9 mouse cellular contexts compared by ENCODE assay signal in genomic region chr11:88558731-88559130, GRCm38 (mm10).
DNase-seq lines count a peak whose midpoint lies in the region; ATAC-seq and TF ChIP-seq lines count a peak whose summit lies in the region.
"Had no signal": no experiment of that assay in that cellular context is flagged by ENCODE, and none has a peak within 500 bp of the region (broad histone marks: within the 10 kb centered on the region; RNA-seq: fewer than 3 reads in every experiment).

No protein-coding gene starts in this region.

- H3K36me3 ChIP-seq in forebrain, embryonic 10.5 days (replicated peaks), result peaks cover 40% of the 10 kb centered on the region
- no peaks in the 10 kb centered on the region for H3K36me3 ChIP-seq in forebrain, embryonic 13.5 days (ENCODE audit: poor library complexity, severe bottlenecking)

- ATAC-seq in forebrain, embryonic 13.5 days, result no peak
- ATAC-seq: intestine, embryonic 16.5 days had no signal

- H3K27me3 ChIP-seq in forebrain, embryonic 10.5 days (ENCODE audit: poor library complexity, severe bottlenecking), result no peaks in the 10 kb centered on the region
- H3K27me3 ChIP-seq in forebrain, embryonic 13.5 days, result no peaks in the 10 kb centered on the region

- no peak for TF ChIP-seq CTCF in layer of hippocampus, adult 2 months (conservative IDR thresholded peaks at IDR 0.05)

- DNase-seq in forebrain, embryonic 10.5 days (ENCODE audit: extremely low spot score, low spot score), result no peak
- no peak for DNase-seq in layer of hippocampus, adult 2 months (ENCODE audit: low spot score in 2 of 2)
- DNase-seq in layer of hippocampus, adult 9-11 months, result no peak
- DNase-seq in adrenal gland, postnatal 14 days, result peak; percentile 65
- DNase-seq in kidney, postnatal 36 days, result peak; percentile 54 to 71
- no peak for DNase-seq in right cerebral cortex, postnatal 25 days
- DNase-seq in urinary bladder, postnatal 10 days (ENCODE audit: low spot score), result no peak

- WGBS in forebrain, embryonic 10.5 days, result 81% methylated on average over 4 of the region's 4 CpGs
- WGBS in forebrain, embryonic 13.5 days, result 86% methylated on average over 4 of the region's 4 CpGs

- H3K9ac ChIP-seq in forebrain, embryonic 13.5 days, result no peak overlapping the region

- H3K4me2 ChIP-seq in forebrain, embryonic 13.5 days, result no peak overlapping the region

- H3K27ac ChIP-seq in forebrain, embryonic 10.5 days, result peak overlapping the region; percentile 32
- no peak overlapping the region for H3K27ac ChIP-seq in forebrain, embryonic 13.5 days
- H3K27ac ChIP-seq in layer of hippocampus, adult 2 months, result peak overlapping the region; percentile 53; the same call in 1 of the 2 replicates

- H3K4me1 ChIP-seq in forebrain, embryonic 10.5 days, result peaks cover 91% of the 10 kb centered on the region
- peaks cover 81% of the 10 kb centered on the region for H3K4me1 ChIP-seq in forebrain, embryonic 13.5 days

- H3K9me3 ChIP-seq in forebrain, embryonic 10.5 days, result no peaks in the 10 kb centered on the region
- no peaks in the 10 kb centered on the region for H3K9me3 ChIP-seq in forebrain, embryonic 13.5 days (replicated peaks)

- H3K4me3 ChIP-seq in forebrain, embryonic 10.5 days, result no peak overlapping the region
- no peak overlapping the region for H3K4me3 ChIP-seq in forebrain, embryonic 13.5 days
- H3K4me3 ChIP-seq in layer of hippocampus, adult 2 months, result no peak overlapping the region

Comparison
In these comparisons a context has a peak if more than half of its experiments do, and no peak if none do; other contexts are left out.
1. DNase-seq: peak in adrenal gland, postnatal 14 days (single experiment) and kidney, postnatal 36 days (2 of 2); none in forebrain, embryonic 10.5 days (single experiment), layer of hippocampus, adult 2 months (0 of 2), layer of hippocampus, adult 9-11 months (single experiment), right cerebral cortex, postnatal 25 days (single experiment) and urinary bladder, postnatal 10 days (single experiment).